Comparison of ENCODE assay signal across 8 mouse cellular contexts in the genomic region with DNA sequence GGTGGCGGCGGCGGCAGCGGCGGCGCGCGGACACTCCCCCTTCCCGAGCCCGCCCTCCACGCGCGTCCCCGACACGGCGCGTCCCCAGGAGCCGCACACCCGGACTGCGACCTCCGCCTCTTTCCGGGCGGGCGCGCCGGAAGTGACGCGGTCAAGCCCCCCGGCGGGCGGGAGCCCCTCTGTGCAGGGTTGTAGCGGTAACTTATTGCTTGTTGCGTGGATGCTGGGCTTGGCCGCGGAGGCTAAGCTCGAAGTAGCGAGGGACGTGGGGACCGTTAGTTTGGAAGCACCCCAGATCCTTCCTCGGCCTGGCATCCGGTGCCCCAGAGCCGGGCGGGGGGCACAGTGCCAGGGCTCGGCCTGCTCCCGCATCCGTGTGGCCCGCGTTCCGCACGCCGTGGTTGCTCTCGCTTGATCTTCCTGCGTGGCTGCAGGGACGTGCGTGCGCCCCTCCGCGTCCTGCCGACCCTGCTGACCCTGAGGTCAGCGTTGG. TPM values are rescaled to one million over a fixed set of nuclear protein-coding genes. Genes with fewer than 3 reads are reported as not detected.
A peak's percentile ranks its signal among the peaks of the same experiment; 100 is the strongest.
DNase-seq lines count a peak whose midpoint lies in the region; ATAC-seq and TF ChIP-seq lines count a peak whose summit lies in the region.

Prkacb (minus strand) TSS at position 90 of the 493 bp plus-strand sequence.

- no peaks in the 10 kb centered on the region for H3K9me3 ChIP-seq in hindbrain, postnatal 0 days (ENCODE audit: low read length)

- H3K27me3 ChIP-seq in hindbrain, postnatal 0 days (ENCODE audit: insufficient read depth, low read length), result no peaks in the 10 kb centered on the region

- peak within 1 kb of the TSS; percentile 87 for H3K4me2 ChIP-seq in hindbrain, postnatal 0 days (ENCODE audit: low read depth, low read length)

- no peaks in the 10 kb centered on the region for H3K36me3 ChIP-seq in hindbrain, postnatal 0 days (ENCODE audit: insufficient read depth, low read length)

- no peak for TF ChIP-seq CTCF in gastrocnemius, adult 2 months (IDR thresholded peaks at IDR 0.05)
- TF ChIP-seq CTCF in hindbrain, postnatal 0 days (IDR thresholded peaks at IDR 0.05; ENCODE audit: low read depth), result no peak
- TF ChIP-seq CTCF in left cerebral cortex, adult 2 months (IDR thresholded peaks at IDR 0.05), result no peak

- no peaks in the 10 kb centered on the region for H3K4me1 ChIP-seq in hindbrain, postnatal 0 days (ENCODE audit: insufficient read depth, low read length)

- WGBS in hindbrain, postnatal 0 days, result 0% methylated on average over 41 of the region's 60 CpGs

- peak; percentile 98 for ATAC-seq in hindbrain, postnatal 0 days
- ATAC-seq in megakaryocyte, adult 5-6 weeks (ENCODE audit: poor library complexity, severe bottlenecking), result peak; percentile 89

- H3K9ac ChIP-seq in hindbrain, postnatal 0 days (replicated peaks; ENCODE audit: low read length), result peak within 1 kb of the TSS; percentile 94

- peak within 1 kb of the TSS; percentile 99 for H3K27ac ChIP-seq in gastrocnemius, adult 2 months
- peak within 1 kb of the TSS; percentile 98 for H3K27ac ChIP-seq in hindbrain, postnatal 0 days
- H3K27ac ChIP-seq in left cerebral cortex, adult 2 months, result peak within 1 kb of the TSS; percentile 96

- H3K4me3 ChIP-seq in gastrocnemius, adult 2 months, result peak within 1 kb of the TSS; percentile 86
- peak within 1 kb of the TSS; percentile 99 for H3K4me3 ChIP-seq in hindbrain, postnatal 0 days (ENCODE audit: low read length)
- H3K4me3 ChIP-seq in left cerebral cortex, adult 2 months, result peak within 1 kb of the TSS; percentile 57

- DNase-seq in WW6 (ENCODE audit: low read depth, low spot score), result peak; percentile 62
- DNase-seq in cerebellum, postnatal 4 days (ENCODE audit: low spot score in 2 of 2), result peak; percentile 89 to 94
- peak; percentile 96 for DNase-seq in gastrocnemius, adult 2 months
- peak; percentile 96 for DNase-seq in hindbrain, postnatal 0 days (ENCODE audit: low spot score)
- peak; percentile 91 to 92 for DNase-seq in left cerebral cortex, adult 2 months (ENCODE audit: extremely low spot score in 1 of 2, low spot score in 2 of 2)
- DNase-seq in right cerebral cortex, adult 2 months (ENCODE audit: low spot score in 2 of 2), result peak; percentile 83 to 89
- peak; percentile 88 for DNase-seq in urinary bladder, postnatal 14 days (ENCODE audit: low spot score)

- intact Hi-C loops in gastrocnemius, adult 2 months (cut with DNase I), result loop anchor here (2.0 to 5.0 kb wide), 2 partner anchors 40 to 84 kb away; partner anchors contain the start of gene Ttll7
- intact Hi-C loops in left cerebral cortex, adult 2 months (cut with DNase I), result loop anchor here (1.0 to 5.0 kb wide), 3 partner anchors 39 to 292 kb away; partner anchors contain the start of genes Rpf1 and Ttll7

RNA-seq across cellular contexts. Expression of gene Prkacb, which starts in this region (rescaled TPM):
- total RNA-seq in gastrocnemius, adult 2 months (2021), result 10 to 100 TPM; 44.3 to 45.4 TPM
- 235 and 238 TPM in 2 replicates for total RNA-seq in hindbrain, postnatal 0 days (2014; rRNA removed)
- 167 and 180 TPM in 2 replicates for polyA plus RNA-seq in hindbrain, postnatal 0 days (2015; fragmentation: Nextera tagmentation; extraction: Ambion mirVana)
- total RNA-seq in left cerebral cortex, adult 2 months (2021), result 100 to 1,000 TPM; 425 to 476 TPM
- 47.3 and 50.7 TPM in 2 replicates for total RNA-seq in megakaryocyte, adult 5-6 weeks (2015)
- total RNA-seq in megakaryocyte, adult 5-6 weeks (2017), result 58.2 and 59.8 TPM in 2 replicates

Comparison
In these comparisons a context has a peak if more than half of its experiments do, and no peak if none do; other contexts are left out.
1. Peak in every context shown above with its lines: DNase-seq, ATAC-seq, H3K4me3 ChIP-seq and H3K27ac ChIP-seq.